Mouse (Mus musculus): ENCODE results near the gene N4bp1.

DNA sequence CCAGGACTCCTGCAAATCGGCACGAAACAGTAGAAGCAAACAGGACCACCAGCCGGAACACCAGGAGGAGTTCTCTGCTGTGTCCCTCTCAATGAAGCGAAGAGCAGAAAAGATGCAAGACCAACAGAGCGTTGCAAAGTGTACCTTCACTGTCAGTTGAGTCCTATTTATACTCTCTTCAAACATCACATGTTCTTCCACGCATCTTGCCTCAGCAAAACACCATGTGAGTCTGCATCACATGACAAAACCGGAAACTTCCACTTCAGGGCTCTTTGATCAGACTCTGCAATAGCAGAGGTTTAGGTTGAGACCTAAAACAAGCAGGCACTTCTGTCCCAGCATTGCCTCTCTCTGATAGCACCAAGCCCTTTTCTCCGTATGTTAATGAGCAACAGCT is 26.1 kb upstream of the N4bp1 start:
- no peak for TF ChIP-seq CTCF (IDR thresholded peaks at IDR 0.05; ENCODE audit: borderline replicate concordance, insufficient read depth, low read length)
- no peak for TF ChIP-seq POLR2A (IDR thresholded peaks at IDR 0.05; ENCODE audit: low read depth, low read length)
